ENCODE assay signal across 8 mouse cellular contexts in the genomic region with DNA sequence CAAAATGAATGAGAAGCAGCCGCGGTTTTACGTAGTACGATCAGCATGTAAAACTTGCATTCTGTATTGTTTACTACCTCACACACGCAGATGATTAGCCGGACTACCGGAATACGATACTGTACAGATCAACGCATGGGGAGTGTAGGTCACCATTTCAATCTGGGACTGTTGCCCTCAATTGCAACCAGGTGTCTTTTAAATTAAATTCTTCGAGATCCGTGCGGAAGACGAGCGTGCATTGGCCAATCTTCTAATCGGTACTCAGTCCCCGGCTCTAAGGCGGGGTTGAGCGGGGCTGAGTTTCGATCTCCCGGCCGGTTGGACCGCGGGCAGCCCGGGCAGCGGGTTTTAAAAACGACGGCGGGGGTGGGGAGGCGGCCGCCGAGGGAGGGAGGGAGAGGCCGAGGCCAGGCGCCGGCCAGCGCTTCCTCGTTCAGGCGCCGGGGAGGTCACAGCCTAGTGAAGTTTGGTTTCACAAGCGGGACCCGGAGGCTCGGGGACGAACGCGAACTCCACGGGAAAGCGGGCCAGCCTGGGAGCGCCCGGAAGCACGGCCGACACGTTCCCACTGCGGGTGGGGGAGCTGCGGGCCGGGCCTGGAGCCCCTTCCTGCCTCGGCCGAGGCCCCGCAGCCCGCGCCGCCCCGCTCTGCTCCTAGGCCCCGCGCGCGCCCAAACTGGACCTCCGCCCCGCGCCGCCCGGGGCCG. TPM values are rescaled to one million over a fixed set of nuclear protein-coding genes. Genes with fewer than 3 reads are reported as not detected.
DNase-seq lines count a peak whose midpoint lies in the region; ATAC-seq lines count a peak whose summit lies in the region.

No protein-coding gene starts in this region.

- H3K4me1 ChIP-seq in hindbrain, embryonic 15.5 days (replicated peaks) = peaks cover 28% of the 10 kb centered on the region

- under 1% methylated on average over 61 of the region's 71 CpGs for WGBS in hindbrain, embryonic 15.5 days

- H3K27ac ChIP-seq in hindbrain, embryonic 15.5 days (replicated peaks) = peak overlapping the region; percentile 97

- ATAC-seq in hindbrain, embryonic 15.5 days (ENCODE audit: low FRiP score, low read depth) = peak; percentile 29
- ATAC-seq in megakaryocyte-erythroid progenitor cell, adult 5-6 weeks (replicated peaks; ENCODE audit: low FRiP score, low TSS enrichment, poor library complexity, severe bottlenecking) = peak; percentile 31

- peak overlapping the region; percentile 86 for H3K9ac ChIP-seq in hindbrain, embryonic 15.5 days

- H3K27me3 ChIP-seq in hindbrain, embryonic 15.5 days = no peaks in the 10 kb centered on the region

- H3K9me3 ChIP-seq in hindbrain, embryonic 15.5 days = no peaks in the 10 kb centered on the region

- H3K36me3 ChIP-seq in hindbrain, embryonic 15.5 days = no peaks in the 10 kb centered on the region

- DNase-seq in ZHBTc4 (ENCODE audit: low read depth, low spot score) = peak; percentile 63
- peak; percentile 68 to 75 for DNase-seq in cerebellum, postnatal 14 days
- peak; percentile 61 for DNase-seq in gastrocnemius, adult 18-20 months (ENCODE audit: low spot score)
- peak; percentile 57 to 64 for DNase-seq in left cerebral cortex, postnatal 36 days (ENCODE audit: low spot score in 2 of 2)
- peak; percentile 61 for DNase-seq in right cerebral cortex, postnatal 25 days
- DNase-seq in yolk sac, embryonic 10.5 days (ENCODE audit: low spot score) = peak; percentile 70

- intact Hi-C loops in left cerebral cortex, postnatal 36 days (cut with DNase I) = loop anchor here (5.0 kb wide), 1 partner anchor 182 kb away; the partner anchor contains the start of gene Slc38a1

- peak overlapping the region; percentile 94 for H3K4me3 ChIP-seq in hindbrain, embryonic 15.5 days

- H3K4me2 ChIP-seq in hindbrain, embryonic 15.5 days = peak overlapping the region; percentile 63

RNA-seq across cellular contexts. Expression of gene Scaf11, which starts 0.7 kb away (rescaled TPM):
- 10 to 100 TPM; 40.2 to 41.0 TPM for total RNA-seq in gastrocnemius, adult 18-20 months (2021)
- polyA plus RNA-seq in hindbrain, embryonic 15.5 days (2015; fragmentation: Nextera tagmentation; extraction: Ambion mirVana) = 42.3 and 45.3 TPM in 2 replicates
- 10 to 100 TPM; 49.7 to 51.0 TPM for total RNA-seq in left cerebral cortex, postnatal 36 days (2021)
- 96.8 and 113 TPM in 2 replicates for total RNA-seq in megakaryocyte-erythroid progenitor cell, adult 5-6 weeks (2014; fragmentation: Nextera tagmentation)
- 138 and 165 TPM in 2 replicates for total RNA-seq in megakaryocyte-erythroid progenitor cell, adult 5-6 weeks (2017)

Comparison
In these comparisons a context has a peak if more than half of its experiments do, and no peak if none do; other contexts are left out.
1. Peak in every context shown above with its lines: DNase-seq, ATAC-seq, H3K4me3 ChIP-seq and H3K27ac ChIP-seq.